Mouse (Mus musculus) lung, embryonic 15.5 days (tissue): ENCODE data around the gene Aldh3a1. TPM values are rescaled to one million over a fixed set of nuclear protein-coding genes. Genes with fewer than 3 reads are reported as not detected.
A peak's percentile ranks its signal among the peaks of the same experiment; 100 is the strongest.
"Not testable (repeated sequence)": the region's sequence is repeated elsewhere in the genome, so short reads cannot be mapped to it uniquely, and the experiment has no call there.

ENCODE experiments used
- ATAC-seq: fragments of 200-750 bp; cut with Nextera tagmentation; 2 replicates; pipeline ENCODE4 v1.8.0; 2017; ENCODE audit warnings: moderate number of reproducible peaks, borderline replicate concordance; ENCODE audit not compliant: low FRiP score, low TSS enrichment; ENCODE audit errors: extremely low read depth
- H3K27ac ChIP-seq: fragments of 300-500 bp; sonication (generic); 2 replicates; pipeline ENCODE4 v1.5.1; 2015; ENCODE audit warnings: moderate library complexity, mild to moderate bottlenecking, inconsistent platforms
- H3K27me3 ChIP-seq: fragments of 300-500 bp; sonication (generic); 2 replicates; pipeline ENCODE4 v1.6.1; 2015; ENCODE audit warnings: inconsistent platforms
- H3K36me3 ChIP-seq: fragments of 300-500 bp; sonication (generic); 2 replicates; pipeline ENCODE4 v1.6.1; 2015; ENCODE audit warnings: inconsistent platforms
- H3K4me1 ChIP-seq: fragments of 300-500 bp; sonication (generic); 2 replicates; pipeline ENCODE4 v1.6.1; 2015; ENCODE audit warnings: inconsistent platforms
- H3K4me2 ChIP-seq: fragments of 300-500 bp; sonication (generic); 2 replicates; pipeline ENCODE4 v1.6.1; 2015; ENCODE audit warnings: inconsistent platforms, mild to moderate bottlenecking, moderate library complexity
- H3K4me3 ChIP-seq: fragments of 300-500 bp; sonication (generic); 2 replicates; pipeline ENCODE4 v1.5.1; 2015; ENCODE audit warnings: mild to moderate bottlenecking, inconsistent platforms
- H3K9ac ChIP-seq: fragments of 300-500 bp; sonication (generic); 2 replicates; pipeline ENCODE4 v1.6.1; 2015; ENCODE audit warnings: inconsistent platforms
- H3K9me3 ChIP-seq: fragments of 300-500 bp; sonication (generic); 2 replicates; pipeline ENCODE4 v1.6.1; 2016; ENCODE audit warnings: inconsistent platforms
- WGBS: fragments of 180-500 bp; shearing (Covaris S2); methylation state at CpG from one replicate; pipeline ENCODE4 v1.1.7; 2015; 5-methylcytosine and 5-hydroxymethylcytosine counted together
- polyA plus RNA-seq: library from polyadenylated mRNA; unstranded; fragments of >200 nt; fragmentation: Nextera tagmentation; extraction: Ambion mirVana; gene quantifications from 2 replicates; pipeline ENCODE4 v1.2.1, GENCODE M21; 2015

Gene Aldh3a1
- polyA plus RNA-seq, 1 experiment from 2014 or later = 0.22 TPM

GRCm38 (mm10) chr11:61174821-61175658, 32.3 kb upstream of the Aldh3a1 start, which contains the start of gene Usp22:
Usp22 (minus strand) TSS chr11:61175055.
- H3K9ac ChIP-seq = peak within 1 kb of the TSS; percentile 95
- peaks cover 14% of the 10 kb centered on the region for H3K4me1 ChIP-seq
- H3K36me3 ChIP-seq = no peaks in the 10 kb centered on the region
- H3K4me2 ChIP-seq = peak within 1 kb of the TSS; percentile 65
- no peaks in the 10 kb centered on the region for H3K27me3 ChIP-seq
- H3K4me3 ChIP-seq = peak within 1 kb of the TSS; percentile 89
- peak within 1 kb of the TSS; percentile 97 for H3K27ac ChIP-seq
- ATAC-seq = peak; percentile 98
- under 1% methylated on average over 69 of the region's 69 CpGs for WGBS
- no peaks in the 10 kb centered on the region for H3K9me3 ChIP-seq

GRCm38 (mm10) chr11:61175778-61176177, 31.6 kb upstream of the Aldh3a1 start:
- no peaks in the 10 kb centered on the region for H3K36me3 ChIP-seq
- no peak overlapping the region for H3K27ac ChIP-seq
- ATAC-seq = no peak
- H3K27me3 ChIP-seq = no peaks in the 10 kb centered on the region
- peaks cover 14% of the 10 kb centered on the region for H3K4me1 ChIP-seq
- H3K4me2 ChIP-seq = peak overlapping the region; percentile 60
- H3K4me3 ChIP-seq = no peak overlapping the region; the same call in 1 of the 2 replicates
- H3K9me3 ChIP-seq = no peaks in the 10 kb centered on the region
- no peak overlapping the region for H3K9ac ChIP-seq
- 71% methylated on average over 5 of the region's 5 CpGs for WGBS

- Histone ChIP-seq H3K4me1 (peaks cover 14% of the 10 kb centered on the region), H3K27ac (no peak overlapping the region), H3K36me3 (no peaks in the 10 kb centered on the region), H3K4me2 (no peak overlapping the region), H3K27me3 (no peaks in the 10 kb centered on the region), H3K4me3 (no peak overlapping the region), H3K9me3 (no peaks in the 10 kb centered on the region), H3K9ac (no peak overlapping the region)
- WGBS = 91% methylated on average over 1 of the region's 1 CpGs
- no peak for ATAC-seq
These were observed 31.0 kb upstream of the Aldh3a1 start for GRCm38 (mm10) chr11:61176321-61176720.

GRCm38 (mm10) chr11:61180361-61180760, 27.0 kb upstream of the Aldh3a1 start:
- Histone ChIP-seq H3K9me3 (no peaks in the 10 kb centered on the region), H3K9ac (no peak overlapping the region), H3K27me3 (no peaks in the 10 kb centered on the region), H3K4me2 (no peak overlapping the region), H3K4me1 (peaks cover 5% of the 10 kb centered on the region; the same call in 1 of the 2 replicates), H3K4me3 (no peak overlapping the region), H3K27ac (no peak overlapping the region), H3K36me3 (no peaks in the 10 kb centered on the region)
- no peak for ATAC-seq
- WGBS = 80% methylated on average over 3 of the region's 3 CpGs

- Histone ChIP-seq H3K36me3 (no peaks in the 10 kb centered on the region), H3K27me3 (no peaks in the 10 kb centered on the region), H3K4me1 (no peaks in the 10 kb centered on the region), H3K9me3 (no peaks in the 10 kb centered on the region), H3K27ac (no peak overlapping the region), H3K9ac (no peak overlapping the region), H3K4me2 (no peak overlapping the region), H3K4me3 (no peak overlapping the region)
- ATAC-seq = no peak
These were observed 25.7 kb upstream of the Aldh3a1 start for GRCm38 (mm10) chr11:61181624-61182023.

- no peak overlapping the region for H3K9ac ChIP-seq
- 79% methylated on average over 1 of the region's 1 CpGs for WGBS
- no peaks in the 10 kb centered on the region for H3K36me3 ChIP-seq
- H3K27ac ChIP-seq = no peak overlapping the region
- no peaks in the 10 kb centered on the region for H3K4me1 ChIP-seq
- H3K4me2 ChIP-seq = no peak overlapping the region
- H3K4me3 ChIP-seq = no peak overlapping the region
- H3K27me3 ChIP-seq = no peaks in the 10 kb centered on the region
- no peaks in the 10 kb centered on the region for H3K9me3 ChIP-seq
- no peak for ATAC-seq
These were observed 23.5 kb upstream of the Aldh3a1 start for GRCm38 (mm10) chr11:61183820-61184219.

- ATAC-seq = no peak
- WGBS = 72% methylated on average over 2 of the region's 2 CpGs
- Histone ChIP-seq H3K4me2 (no peak overlapping the region), H3K9ac (no peak overlapping the region), H3K27me3 (peaks cover 11% of the 10 kb centered on the region), H3K9me3 (no peaks in the 10 kb centered on the region), H3K27ac (no peak overlapping the region), H3K36me3 (no peaks in the 10 kb centered on the region), H3K4me3 (no peak overlapping the region), H3K4me1 (no peaks in the 10 kb centered on the region)
These were observed 16.6 kb upstream of the Aldh3a1 start for GRCm38 (mm10) chr11:61190776-61191175.

GRCm38 (mm10) chr11:61192123-61192522, 15.2 kb upstream of the Aldh3a1 start:
- not testable (repeated sequence) for H3K36me3 ChIP-seq, H3K4me2 ChIP-seq, H3K9ac ChIP-seq, H3K4me1 ChIP-seq, H3K27ac ChIP-seq, H3K9me3 ChIP-seq, ATAC-seq, H3K4me3 ChIP-seq
- H3K27me3 ChIP-seq = peaks cover 11% of the 10 kb centered on the region
- 87% methylated on average over 9 of the region's 10 CpGs for WGBS

GRCm38 (mm10) chr11:61192779-61193178, 14.6 kb upstream of the Aldh3a1 start:
- no peak for ATAC-seq
- H3K9me3 ChIP-seq = no peaks in the 10 kb centered on the region
- H3K4me3 ChIP-seq = no peak overlapping the region
- no peak overlapping the region for H3K9ac ChIP-seq
- WGBS = 100% methylated on average over 1 of the region's 2 CpGs
- H3K27ac ChIP-seq = no peak overlapping the region
- H3K36me3 ChIP-seq = no peaks in the 10 kb centered on the region
- H3K27me3 ChIP-seq = peaks cover 11% of the 10 kb centered on the region
- H3K4me2 ChIP-seq = no peak overlapping the region
- H3K4me1 ChIP-seq = peaks cover 8% of the 10 kb centered on the region; the same call in 1 of the 2 replicates

- no peak for ATAC-seq
- Histone ChIP-seq H3K4me2 (no peak overlapping the region), H3K4me1 (peaks cover 8% of the 10 kb centered on the region; the same call in 1 of the 2 replicates), H3K27ac (no peak overlapping the region), H3K4me3 (no peak overlapping the region), H3K9ac (no peak overlapping the region), H3K36me3 (no peaks in the 10 kb centered on the region), H3K9me3 (no peaks in the 10 kb centered on the region), H3K27me3 (peaks cover 11% of the 10 kb centered on the region)
- 8% methylated on average over 9 of the region's 9 CpGs for WGBS
These were observed 13.9 kb upstream of the Aldh3a1 start for GRCm38 (mm10) chr11:61193392-61193791.

- ATAC-seq = no peak
These were observed 10.6 kb upstream of the Aldh3a1 start for GRCm38 (mm10) chr11:61196616-61197353.

GRCm38 (mm10) chr11:61197935-61198334, 9.4 kb upstream of the Aldh3a1 start:
- no peak overlapping the region for H3K9ac ChIP-seq
- peaks cover 8% of the 10 kb centered on the region; the same call in 1 of the 2 replicates for H3K4me1 ChIP-seq
- H3K4me2 ChIP-seq = no peak overlapping the region
- H3K27me3 ChIP-seq = peaks cover 11% of the 10 kb centered on the region
- no peak overlapping the region for H3K4me3 ChIP-seq
- no peaks in the 10 kb centered on the region for H3K9me3 ChIP-seq
- H3K36me3 ChIP-seq = no peaks in the 10 kb centered on the region
- ATAC-seq = no peak
- no peak overlapping the region for H3K27ac ChIP-seq

More at GRCm38 (mm10) chr11:61196616-61197353, 10.6 kb upstream of the Aldh3a1 start:
- 58% methylated on average over 14 of the region's 14 CpGs for WGBS
- no peaks in the 10 kb centered on the region for H3K9me3 ChIP-seq
- no peak overlapping the region for H3K4me3 ChIP-seq
- no peaks in the 10 kb centered on the region for H3K36me3 ChIP-seq
- H3K27ac ChIP-seq = peak overlapping the region; percentile 24; the same call in 1 of the 2 replicates
- peaks cover 11% of the 10 kb centered on the region for H3K27me3 ChIP-seq
- H3K9ac ChIP-seq = no peak overlapping the region
- peaks cover 8% of the 10 kb centered on the region; the same call in 1 of the 2 replicates for H3K4me1 ChIP-seq
- H3K4me2 ChIP-seq = no peak overlapping the region
